Mouse (Mus musculus) heart, adult 11 months (tissue): ENCODE measurements around the gene Smoc2.

Source experiments
- DNase-seq: peaks from one replicate; pipeline ENCODE4 v3.0.0; 2022

Gene Smoc2

DNA sequence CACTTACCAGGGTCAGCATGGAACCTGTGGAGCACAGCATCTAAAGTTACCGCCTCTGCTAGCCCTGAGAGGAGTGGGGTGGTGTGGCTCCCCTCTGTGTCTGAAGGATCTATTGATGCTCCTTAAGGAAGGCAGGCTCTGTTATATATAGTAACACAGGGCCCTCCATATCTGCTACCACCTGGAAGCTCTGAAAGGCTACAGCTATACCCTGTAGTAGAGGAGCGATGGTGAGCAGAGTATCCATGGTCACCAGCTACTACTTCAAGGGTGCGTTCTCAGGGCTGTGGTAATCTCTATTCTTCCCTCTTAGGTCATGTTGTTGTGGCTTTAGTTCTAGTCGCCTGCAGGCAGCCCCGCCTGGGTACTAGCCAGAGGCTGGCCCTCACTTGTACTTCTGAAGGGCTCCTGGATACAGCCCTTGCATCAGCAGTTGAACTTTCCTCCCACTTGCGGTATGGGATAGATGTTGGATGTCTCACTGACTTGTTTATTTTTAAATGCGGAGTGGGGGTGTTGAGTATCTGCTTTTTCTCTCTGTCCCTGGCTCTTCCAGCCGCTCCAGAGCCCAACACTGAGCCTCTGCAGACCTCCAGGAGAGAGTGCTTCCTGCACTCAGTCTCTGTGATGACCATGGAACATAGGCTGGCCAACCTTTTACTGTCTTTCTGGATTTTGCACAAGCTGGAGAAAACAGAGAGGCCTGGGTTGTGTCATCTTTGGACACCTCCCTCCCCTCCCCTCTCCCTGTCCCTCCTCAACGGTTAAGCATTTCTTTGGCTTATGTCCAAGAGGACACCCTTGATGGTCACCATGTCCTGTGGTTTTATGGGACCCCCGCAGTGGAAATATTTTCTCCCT is 74.1 kb downstream of the Smoc2 start:
- peak; percentile 89 for DNase-seq

DNA sequence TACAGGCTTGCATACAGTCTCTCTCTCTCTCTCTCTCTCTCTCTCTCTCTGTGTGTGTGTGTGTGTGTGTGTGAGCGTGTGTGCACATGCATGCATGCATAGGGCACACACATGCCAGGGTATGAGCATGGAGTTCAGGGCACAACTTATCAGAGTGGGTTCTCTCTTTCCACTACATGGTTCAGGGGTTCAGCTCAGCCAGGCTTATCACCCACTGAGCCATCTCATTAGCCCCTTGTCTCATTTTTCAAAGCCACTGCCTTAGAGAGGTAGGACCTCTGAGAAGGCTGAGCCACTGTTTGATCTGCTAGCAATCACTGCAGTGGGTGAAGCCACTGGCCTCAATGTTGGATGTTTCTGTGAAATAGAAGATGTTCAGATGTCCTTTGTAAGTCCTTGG is 82.2 kb downstream of the Smoc2 start:
- DNase-seq, result no peak

DNA sequence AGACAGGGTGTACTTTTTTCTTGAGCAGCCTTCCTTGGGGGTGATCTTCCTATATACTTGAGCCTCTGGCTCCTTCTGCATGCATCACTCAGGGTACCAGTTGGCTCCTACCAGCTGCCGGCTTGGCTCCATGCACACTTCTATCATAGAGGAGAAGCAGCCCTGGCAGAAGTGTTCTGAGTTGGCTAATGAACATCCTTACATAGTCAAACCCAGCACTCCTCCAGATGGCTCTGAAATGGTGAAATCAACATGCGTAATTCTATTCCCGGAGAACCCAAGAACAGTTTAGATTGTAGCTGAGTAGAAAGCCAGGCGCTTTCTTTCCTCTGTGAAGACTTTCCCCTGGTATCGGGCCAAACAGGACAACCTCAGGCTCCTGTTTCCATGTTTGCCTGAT is 91.2 kb downstream of the Smoc2 start:
- no peak for DNase-seq

DNA sequence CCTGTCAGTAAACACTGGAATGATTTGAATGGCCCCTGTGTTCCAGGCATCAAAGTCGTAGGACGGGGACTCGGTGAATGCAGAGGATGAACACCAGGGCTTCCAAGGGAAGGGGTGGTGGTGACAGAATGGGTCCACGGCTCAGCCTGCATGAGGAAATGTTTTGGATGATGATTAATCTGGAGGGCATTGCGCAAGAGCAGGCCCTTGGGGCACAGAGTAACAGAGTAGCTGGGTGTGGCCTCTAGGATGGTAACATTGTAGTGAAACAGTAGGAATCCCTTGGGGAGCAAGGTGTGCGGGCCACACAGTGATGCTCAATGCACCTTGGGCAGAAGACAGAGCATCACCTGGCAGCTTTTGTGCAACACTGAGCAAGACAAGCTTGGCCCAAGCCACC is 92.3 kb downstream of the Smoc2 start:
- DNase-seq, result peak; percentile 96

DNA sequence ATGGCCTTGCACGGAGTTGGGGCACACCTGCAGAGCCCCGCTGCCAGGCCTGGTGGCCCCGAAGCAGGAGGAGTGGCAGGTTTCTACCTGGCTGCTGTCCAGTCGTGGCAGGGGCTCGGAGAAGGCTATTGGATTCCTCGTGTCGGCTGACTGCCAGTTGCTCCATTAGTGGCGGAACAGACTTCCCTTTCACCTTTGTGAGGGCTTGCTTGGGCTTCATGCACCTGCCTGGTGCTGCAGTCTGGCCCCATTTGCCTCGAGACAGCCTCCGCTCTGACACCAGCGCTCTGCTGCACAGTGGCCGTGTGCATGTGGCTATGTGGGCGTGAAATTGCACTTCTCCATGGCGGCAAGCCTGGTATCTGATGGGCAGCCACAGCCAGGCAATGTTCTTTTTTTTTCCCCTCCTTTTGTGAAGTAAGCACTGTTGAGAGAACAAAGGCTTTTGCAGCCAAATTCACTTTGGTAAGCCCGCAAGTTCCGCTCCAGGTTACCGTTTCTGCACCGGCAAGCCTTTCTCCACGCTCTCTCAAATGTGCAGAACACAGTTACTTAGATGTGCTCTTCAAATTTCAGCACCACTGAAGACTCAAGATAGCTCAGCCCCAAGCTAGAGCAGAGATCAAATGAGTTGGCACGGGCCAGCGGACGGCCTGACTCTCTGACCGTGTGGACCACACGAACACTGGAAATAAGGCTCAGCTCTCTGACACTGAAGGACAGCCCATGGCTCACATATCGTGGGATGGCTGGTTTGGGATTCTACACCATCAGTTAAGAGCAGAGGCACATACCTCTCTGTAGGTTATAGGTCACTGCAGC is 93.2 kb downstream of the Smoc2 start:
- DNase-seq, result no peak

DNA sequence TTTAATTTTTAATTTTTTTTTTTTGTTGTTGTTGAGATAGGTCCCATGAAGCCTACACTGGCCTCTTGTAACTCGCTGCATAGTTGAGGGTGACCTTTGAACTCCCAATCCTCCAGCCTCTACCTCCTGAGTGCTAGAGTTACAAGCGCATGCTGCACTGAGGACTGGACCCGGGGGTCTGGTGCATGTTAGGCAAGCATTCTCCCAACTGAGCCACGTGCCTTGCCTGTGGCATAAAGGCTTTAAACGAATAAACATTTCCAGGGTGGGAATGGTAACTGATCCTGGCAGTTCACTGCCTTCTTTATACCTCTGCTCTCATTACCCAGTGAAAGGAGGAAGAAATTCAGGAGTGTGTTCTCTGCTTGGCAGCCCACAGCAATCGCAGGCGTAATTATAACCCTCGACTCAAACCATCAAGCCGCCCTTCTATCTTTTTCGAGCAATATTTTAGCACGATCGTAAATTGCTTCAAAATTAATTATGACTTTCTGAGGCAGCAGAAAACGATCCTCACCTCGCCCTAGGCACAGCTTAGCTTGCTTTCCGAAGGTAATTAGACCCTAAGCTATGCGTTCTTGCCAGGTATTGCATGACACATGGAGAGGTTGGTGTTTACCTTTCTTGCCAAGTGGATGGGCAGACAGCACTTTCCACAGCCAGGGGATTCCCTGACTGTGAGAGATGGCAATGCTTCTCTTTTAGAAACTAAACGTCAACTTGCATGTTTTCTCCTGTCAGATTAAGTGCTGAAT is 99.6 kb downstream of the Smoc2 start:
- no peak for DNase-seq

DNA sequence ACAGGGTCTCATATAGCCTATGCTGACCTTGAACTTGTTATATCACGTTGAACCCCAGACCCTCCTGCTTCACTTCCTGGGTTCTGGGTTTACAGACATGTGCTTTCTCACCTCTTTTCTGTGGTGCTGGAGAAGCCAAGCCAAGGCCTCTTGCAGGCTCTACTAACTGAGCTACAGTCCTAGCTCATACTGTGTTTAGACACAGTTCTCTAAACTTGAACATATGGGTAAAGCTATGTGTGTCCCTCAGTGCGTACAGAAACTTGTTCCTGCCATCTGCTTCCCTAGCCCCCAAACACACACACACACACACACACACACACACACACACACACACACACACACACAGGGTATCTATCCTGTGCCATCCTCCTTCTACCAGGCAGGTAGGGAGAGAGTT is 100.2 kb downstream of the Smoc2 start:
- DNase-seq, result no peak

DNA sequence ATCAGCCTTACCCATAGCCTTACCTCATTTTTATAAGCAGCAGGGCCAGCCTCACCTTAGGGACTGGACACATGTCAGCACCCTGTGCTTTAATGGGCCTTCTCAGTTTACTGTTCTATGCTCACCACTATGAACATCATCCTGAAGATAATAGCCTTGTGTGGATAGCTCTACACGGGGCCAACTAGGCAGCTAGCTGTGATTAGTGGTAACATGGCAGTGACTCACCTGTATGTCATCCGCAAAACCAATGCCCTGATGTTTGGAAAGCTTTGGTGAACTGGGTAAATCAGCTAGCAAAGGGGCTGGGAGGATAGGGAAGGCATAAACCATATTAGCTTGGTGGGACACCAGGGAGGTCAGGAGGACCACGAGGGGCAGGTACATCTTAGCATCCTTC is 100.7 kb downstream of the Smoc2 start:
- no peak for DNase-seq

DNA sequence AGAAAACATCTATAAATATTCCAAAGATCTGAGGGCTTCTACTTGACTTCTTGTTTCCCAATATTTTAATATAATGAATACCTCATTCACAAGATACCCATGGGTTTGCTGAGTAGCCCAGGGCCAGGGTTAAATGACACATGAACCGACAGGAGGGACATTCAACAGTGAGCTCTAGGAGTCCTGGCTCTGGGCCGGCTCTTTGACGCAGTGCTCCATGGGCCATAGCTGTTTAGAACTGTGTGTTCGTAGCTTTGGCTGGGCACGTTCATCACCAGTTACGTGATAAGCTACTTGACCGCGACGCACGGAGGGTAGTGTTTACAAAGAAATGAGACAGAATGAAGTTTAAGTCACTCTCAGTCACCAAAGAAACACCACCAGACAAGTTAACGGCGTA is 101.2 kb downstream of the Smoc2 start:
- DNase-seq, result no peak

DNA sequence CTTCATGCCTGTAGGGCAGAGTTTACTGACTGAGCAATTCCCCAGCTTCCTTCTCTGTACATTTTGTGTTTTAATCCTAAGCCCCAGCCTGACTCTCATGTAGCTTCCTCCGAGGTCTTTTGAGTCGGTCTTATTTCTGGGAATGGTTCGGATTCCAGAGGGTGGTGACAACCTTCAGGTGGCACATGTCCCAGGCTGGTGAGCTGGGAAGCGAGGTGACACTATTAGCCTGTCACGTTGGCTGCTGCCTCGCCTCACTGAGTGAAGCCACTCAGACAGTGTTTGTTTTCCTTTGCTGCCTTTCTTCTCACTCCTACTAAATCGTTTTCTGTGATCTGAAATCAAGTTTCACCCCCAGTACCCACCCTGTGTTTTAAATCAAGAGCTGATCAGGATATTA is 102.2 kb downstream of the Smoc2 start:
- DNase-seq, result no peak

DNA sequence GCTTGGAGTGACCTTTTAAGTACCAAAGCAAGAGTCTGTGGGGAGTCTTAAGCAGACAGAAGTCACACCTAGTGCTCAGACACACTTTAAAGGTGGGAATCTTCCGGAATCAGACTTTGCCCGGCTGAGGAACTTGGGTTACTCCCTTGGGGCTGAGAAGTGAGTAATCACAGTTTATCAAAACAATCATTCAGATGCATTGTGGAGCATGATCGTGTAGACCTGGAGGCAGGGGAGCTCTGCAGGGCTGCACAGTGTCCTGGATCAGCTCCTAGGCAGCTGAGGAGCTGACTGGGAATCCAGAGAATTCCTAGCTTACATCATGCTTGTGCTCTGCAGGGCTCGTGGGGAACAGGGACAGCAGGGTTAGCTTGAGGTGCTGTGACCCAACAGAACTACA is 104.7 kb downstream of the Smoc2 start:
- DNase-seq, result no peak

DNA sequence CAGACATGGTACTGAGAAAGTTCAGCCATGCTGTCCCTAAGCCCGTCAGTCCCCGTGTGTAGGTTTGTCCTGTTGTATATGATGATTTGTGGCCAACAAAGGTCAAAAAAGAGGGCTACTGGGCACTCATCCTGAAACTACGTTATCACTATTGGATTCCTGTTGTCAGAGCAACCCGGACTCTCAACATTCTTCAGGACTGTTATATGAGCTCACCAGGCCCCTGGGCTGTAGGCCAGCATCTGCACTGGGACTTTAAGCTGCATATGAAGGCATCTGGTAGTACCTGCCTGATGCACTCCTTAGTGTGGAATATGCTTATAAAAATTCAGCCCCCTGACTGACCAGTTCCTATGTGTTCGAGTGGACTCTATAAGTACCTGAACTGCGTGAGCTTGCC is 105.7 kb downstream of the Smoc2 start:
- peak; percentile 94 for DNase-seq

DNA sequence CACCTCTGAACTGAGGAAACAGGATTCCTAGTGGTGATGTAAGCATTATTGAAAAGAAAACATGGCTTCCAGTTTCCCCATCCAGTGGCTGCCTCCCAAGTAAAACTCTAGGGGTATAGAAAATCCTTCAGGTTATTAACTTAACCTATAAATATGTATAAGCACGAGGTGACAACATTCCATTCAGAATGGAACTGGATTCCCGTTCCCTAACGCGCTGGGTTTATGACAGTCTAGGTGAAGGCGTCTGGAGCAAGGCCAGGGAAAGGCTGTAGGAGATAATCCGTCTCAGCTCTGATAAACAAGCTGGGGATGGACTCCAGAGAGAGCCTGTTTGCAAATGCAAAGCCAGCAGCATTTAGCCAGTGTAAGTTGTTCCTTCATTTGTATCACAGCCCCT is 108.0 kb downstream of the Smoc2 start:
- no peak for DNase-seq

DNA sequence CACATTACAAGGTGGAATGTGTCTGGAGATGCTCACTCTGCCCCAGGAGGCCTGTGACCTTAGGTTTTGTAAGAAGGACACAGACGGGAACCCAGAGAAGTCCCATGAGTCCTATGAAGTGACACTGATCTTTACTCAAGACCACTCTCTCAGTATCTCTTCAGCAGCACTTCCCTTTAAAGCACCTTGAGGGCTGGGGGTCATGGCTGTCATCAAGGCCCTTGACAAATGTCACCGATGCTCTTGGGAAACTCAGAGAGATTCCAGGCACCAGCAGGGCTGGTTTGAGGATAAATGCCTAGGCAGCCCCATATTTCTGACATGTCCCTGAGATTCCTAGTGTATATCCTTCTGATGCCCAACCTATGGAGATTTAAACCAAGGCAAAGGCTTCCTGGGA is 113.1 kb downstream of the Smoc2 start:
- no peak for DNase-seq

DNA sequence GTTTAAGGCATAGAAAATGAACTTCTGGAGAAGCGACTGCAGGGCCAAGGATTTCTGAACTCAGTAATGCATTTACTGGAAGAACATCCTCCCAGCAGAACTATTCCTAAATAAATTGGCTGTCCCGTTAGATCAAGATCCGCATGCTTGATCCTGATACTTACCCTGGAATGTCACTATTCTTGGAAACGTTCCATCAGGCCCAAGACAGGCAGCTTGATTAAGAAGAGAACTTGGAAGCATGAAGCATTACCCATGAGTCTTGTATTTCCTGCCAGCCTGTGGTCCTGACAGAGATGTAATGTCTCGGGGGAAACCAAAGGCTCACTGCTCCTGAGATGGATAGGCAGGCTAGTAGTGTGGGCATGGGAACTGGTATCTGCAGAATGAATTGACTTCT is 115.6 kb downstream of the Smoc2 start:
- DNase-seq, result no peak

DNA sequence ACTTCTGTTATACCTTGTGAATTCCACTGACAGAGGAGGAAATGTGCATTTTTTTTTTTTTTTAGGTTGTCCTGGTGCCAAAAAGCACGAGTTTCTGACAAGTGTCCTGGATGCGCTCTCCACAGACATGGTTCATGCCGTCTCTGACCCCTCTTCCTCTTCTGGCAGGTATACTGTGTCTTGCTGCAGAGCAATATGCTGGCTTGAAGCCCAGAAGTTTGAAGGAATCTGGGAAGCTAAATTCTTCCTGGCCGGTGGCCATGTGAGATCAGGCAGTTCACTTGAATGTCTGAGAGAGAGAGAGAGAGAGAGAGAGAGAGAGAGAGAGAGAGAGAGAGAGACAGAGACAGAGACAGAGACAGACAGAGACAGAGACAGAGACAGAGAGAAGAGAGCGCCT is 118.2 kb downstream of the Smoc2 start:
- DNase-seq, result peak; percentile 94

DNA sequence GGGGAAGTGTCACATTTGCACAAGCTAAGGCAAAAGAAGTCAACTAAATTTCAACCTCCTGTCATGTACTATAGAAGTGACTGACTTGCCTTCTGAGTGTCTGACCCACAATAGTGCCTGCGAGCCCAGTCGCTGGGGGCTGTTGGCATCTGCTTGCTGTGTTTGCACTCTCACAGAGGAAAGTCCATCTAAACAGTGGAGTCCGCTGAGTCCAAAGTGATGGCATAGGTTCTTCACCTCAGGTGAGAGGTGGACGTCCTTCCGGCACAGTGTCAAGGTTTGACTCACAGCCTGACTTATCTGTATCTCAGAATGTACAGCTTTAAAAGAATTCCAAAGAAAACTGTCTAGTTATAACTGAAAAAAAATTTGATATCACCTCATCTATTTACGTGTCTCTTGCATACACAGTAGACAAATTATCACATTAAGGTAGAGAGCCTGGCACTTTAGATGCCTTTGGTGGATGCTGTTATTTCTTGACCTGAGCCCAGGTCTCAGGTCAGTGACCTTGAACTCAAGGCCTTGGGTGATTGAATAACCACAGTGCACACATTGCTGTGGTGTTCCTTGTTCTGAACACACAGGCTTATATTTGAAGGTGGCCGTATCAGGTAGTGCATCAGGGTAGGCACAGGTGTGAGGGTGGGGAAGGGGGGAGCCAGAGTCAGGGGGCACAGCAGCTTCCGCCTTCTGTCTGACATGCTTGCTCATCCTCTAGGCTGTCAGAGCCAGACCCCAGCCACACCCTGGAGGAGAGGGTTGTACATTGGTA is 119.5 kb downstream of the Smoc2 start:
- no peak for DNase-seq

DNA sequence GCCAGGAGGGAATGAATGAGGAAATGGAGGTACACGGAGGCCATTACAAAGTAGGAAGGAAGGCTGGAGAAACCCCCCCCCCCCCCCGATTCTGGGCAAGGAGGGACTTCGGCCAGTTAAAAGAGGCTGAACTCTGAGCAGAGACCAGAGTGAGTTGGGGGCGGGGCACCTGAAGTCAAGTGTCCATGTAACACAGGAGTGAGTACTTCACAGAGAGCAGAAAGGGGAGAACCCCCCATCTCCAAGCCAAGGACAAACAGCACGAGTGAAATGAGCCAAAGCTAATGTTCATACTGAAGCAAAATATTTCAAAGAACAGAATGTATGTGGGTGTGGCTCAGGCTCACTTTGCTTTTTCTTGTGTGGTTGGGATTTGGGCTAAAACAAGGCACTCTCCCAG is 121.7 kb downstream of the Smoc2 start:
- no peak for DNase-seq

DNA sequence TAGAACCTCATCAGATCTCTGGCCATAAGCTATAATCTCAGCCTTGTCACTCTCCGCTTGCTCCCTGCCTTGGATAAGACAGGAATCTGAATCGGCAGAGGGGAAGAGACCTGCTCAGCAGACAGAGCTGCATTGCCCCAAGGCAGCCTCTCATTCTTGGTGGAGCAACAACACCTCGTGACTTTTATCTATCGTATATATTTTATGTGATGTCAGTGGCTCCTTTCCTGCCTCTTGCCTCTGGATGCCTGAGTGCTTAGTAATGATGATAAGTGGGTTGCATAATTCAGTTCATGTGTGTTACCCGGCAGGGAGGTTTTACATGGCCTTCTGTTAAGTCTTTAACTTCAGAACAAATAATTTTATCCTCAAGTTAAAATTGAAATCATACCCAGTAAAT is 128.6 kb downstream of the Smoc2 start:
- DNase-seq, result no peak

DNA sequence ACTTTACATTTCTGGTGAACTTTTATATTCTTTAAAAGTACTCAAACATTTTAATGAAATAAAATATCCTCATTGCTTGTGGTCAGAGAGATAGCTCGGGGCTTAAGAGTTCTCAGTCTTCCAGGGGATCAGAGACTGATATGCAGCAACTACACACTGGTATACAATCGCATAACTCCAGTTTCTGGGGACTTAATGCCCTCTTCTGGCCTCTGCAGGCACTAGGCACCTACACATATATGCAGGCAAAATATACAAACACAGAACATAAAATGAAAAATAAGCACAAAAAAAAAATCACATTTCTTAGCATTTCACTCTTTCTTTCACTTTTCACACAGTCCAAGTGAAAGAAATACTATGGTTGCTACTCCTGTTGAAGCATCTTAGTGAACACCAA is 133.2 kb downstream of the Smoc2 start:
- no peak for DNase-seq

DNA sequence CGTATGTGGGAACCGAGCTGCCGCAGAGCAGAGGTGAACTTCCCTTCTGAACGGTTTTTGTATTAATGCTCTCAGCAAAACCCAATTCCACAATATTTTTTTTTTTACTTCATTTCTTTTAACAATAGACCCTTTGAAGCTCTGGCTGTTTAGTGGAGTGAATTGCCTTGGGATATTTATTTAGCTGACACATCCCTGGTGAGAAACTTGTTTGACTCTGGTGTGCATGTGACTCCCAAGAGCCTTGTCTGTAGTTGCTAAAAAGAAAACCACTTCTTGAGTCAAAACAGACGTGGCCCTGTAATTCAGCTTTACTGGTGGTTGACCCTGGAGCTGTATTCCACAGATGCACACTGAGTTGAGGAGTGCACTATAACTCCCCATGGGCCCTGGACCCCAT is 135.2 kb downstream of the Smoc2 start:
- DNase-seq, result no peak

DNA sequence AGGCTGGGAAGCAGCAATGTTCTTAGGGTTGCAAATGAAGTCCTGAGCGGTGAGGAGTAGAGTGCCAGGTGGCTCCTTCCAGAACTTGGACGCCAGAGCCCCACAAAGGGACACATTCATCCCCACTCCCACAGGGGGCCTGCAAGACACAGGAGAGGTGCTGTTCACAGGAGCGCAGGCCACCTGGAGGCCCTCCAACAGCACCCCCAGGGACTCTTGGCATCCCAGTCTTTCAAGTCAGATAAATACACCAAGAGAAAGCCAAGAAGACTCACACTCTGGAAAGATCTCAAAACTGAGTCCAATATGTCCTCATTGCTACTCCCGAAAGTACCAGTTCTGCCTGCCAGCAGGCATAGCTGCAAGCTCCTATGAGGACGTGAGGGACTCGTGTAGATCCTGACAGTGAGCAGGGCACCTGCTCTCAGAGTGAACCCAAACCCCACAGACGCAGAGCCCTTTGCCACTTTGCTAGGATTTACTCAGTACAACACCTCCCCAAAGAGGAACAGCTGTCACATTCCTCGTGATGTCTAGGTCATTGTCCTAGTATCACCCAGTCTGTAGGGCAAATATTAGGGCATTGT is 141.2 kb downstream of the Smoc2 start:
- peak; percentile 94 for DNase-seq
